Mouse (Mus musculus) hindbrain, postnatal 0 days (tissue): ENCODE data around the gene Zfpm1. TPM values are rescaled to one million over a fixed set of nuclear protein-coding genes. Genes with fewer than 3 reads are reported as not detected.

Source experiments
- ATAC-seq: fragments of 200-750 bp; cut with Nextera tagmentation; 2 replicates; pipeline ENCODE4 v1.8.0; 2017; ENCODE audit warnings: mild to moderate bottlenecking, moderate TSS enrichment, moderate library complexity
- DNase-seq: peaks from one replicate; pipeline ENCODE4 v3.0.0-alpha.2; 2015; ENCODE audit warnings: low spot score
- H3K27ac ChIP-seq: fragments of 300-500 bp; sonication (generic); 2 replicates; pipeline ENCODE4 v1.5.1; 2014; ENCODE audit warnings: mild to moderate bottlenecking
- H3K27me3 ChIP-seq: fragments of 300-500 bp; sonication (generic); 2 replicates; pipeline ENCODE4 v1.6.1; 2014; ENCODE audit warnings: low read length, mixed read lengths; ENCODE audit not compliant: insufficient read depth
- H3K36me3 ChIP-seq: fragments of 300-500 bp; sonication (generic); 2 replicates; pipeline ENCODE4 v1.6.1; 2014; ENCODE audit warnings: low read length, mixed read lengths; ENCODE audit not compliant: insufficient read depth
- H3K4me1 ChIP-seq: fragments of 300-500 bp; sonication (generic); 2 replicates; pipeline ENCODE4 v1.6.1; 2014; ENCODE audit warnings: antibody characterized with exemption, low read length, mixed read lengths; ENCODE audit not compliant: insufficient read depth
- H3K4me2 ChIP-seq: fragments of 300-500 bp; sonication (generic); 2 replicates; pipeline ENCODE4 v1.6.1; 2014; ENCODE audit warnings: low read depth, mild to moderate bottlenecking, low read length, moderate library complexity, mixed read lengths
- H3K4me3 ChIP-seq: fragments of 300-500 bp; sonication (generic); 2 replicates; pipeline ENCODE4 v1.5.1; 2014; ENCODE audit warnings: low read length
- H3K9ac ChIP-seq: fragments of 300-500 bp; sonication (generic); replicated peaks from 2 replicates; pipeline ENCODE4 v1.6.1; 2014; ENCODE audit warnings: mild to moderate bottlenecking, low read length, moderate library complexity, mixed read lengths
- H3K9me3 ChIP-seq: fragments of 300-500 bp; sonication (generic); 2 replicates; pipeline ENCODE4 v1.6.1; 2016; ENCODE audit warnings: low read length, mixed read lengths
- CTCF ChIP-seq: IDR thresholded peaks from 2 replicates; pipeline ENCODE4 v1.5.1; 2016; ENCODE audit warnings: antibody characterized with exemption, control low read depth, low read depth
- WGBS: fragments of 180-500 bp; shearing (Covaris S2); extraction: QIAGEN DNeasy Blood & Tissue Kit; methylation state at CpG from one replicate; pipeline ENCODE4 v1.1.7; 2014; 5-methylcytosine and 5-hydroxymethylcytosine counted together
- polyA plus RNA-seq: library from polyadenylated mRNA; unstranded; fragments of >200 nt; fragmentation: Nextera tagmentation; extraction: Ambion mirVana; gene quantifications from 2 replicates; pipeline ENCODE4 v1.2.1, GENCODE M21; 2015
- total RNA-seq: library from RNA; depleted of rRNA; stranded (reverse); fragments of >200 nt; gene quantifications from 2 replicates; pipeline ENCODE4 v1.2.3, GENCODE M21; 2014

Zfpm1 gene
- total and polyA plus RNA-seq, 2 experiments from 2014 or later = 1.5 to 28.0 TPM

DNA sequence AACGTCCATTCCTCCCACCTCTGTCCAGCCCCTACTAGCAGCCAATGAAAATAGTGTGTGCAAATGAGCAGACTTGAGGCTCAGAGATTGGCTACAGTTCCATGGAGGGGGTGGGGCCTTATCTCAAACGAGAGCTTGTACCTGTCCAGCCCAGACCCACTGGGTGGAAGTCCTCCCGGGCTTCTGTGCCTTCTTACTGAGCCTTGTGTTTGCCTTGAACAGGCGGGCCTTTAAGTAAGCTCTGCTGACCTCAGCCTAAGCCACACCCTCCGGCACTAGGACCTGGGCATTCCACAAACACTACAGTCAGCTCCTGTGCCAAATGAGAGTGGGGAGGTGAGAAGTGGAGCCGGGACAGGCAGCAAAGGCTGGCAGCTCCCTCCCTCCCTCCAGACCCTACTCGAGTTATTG lies 12.3 kb downstream of the Zfpm1 start:
- ATAC-seq (peak; percentile 28; the same call in 1 of the 2 replicates), DNase-seq (peak; percentile 44)
- Histone ChIP-seq H3K4me3 (no peak overlapping the region), H3K4me1 (0 out of 2 replicates have a peak, but pooled peaks cover 6% of the 10 kb centered on the region), H3K4me2 (no peak overlapping the region), H3K9me3 (no peaks in the 10 kb centered on the region), H3K9ac (no peak overlapping the region), H3K27me3 (no peaks in the 10 kb centered on the region), H3K27ac (no peak overlapping the region), H3K36me3 (no peaks in the 10 kb centered on the region)
- WGBS = 14% methylated on average over 7 of the region's 7 CpGs
- TF ChIP-seq CTCF = no peak

- 0 out of 2 replicates have a peak overlapping the region, but pooled peaks have one; percentile 58 for H3K27ac ChIP-seq
- 0 out of 2 replicates have a peak, but pooled peaks cover 6% of the 10 kb centered on the region for H3K4me1 ChIP-seq
- no peaks in the 10 kb centered on the region for H3K36me3 ChIP-seq
- H3K4me2 ChIP-seq = no peak overlapping the region
- no peaks in the 10 kb centered on the region for H3K9me3 ChIP-seq
- no peak overlapping the region for H3K4me3 ChIP-seq
- H3K27me3 ChIP-seq = no peaks in the 10 kb centered on the region
- DNase-seq (no peak), ATAC-seq (no peak)
- WGBS = 52% methylated on average over 9 of the region's 9 CpGs
- no peak for TF ChIP-seq CTCF
- H3K9ac ChIP-seq = no peak overlapping the region
Measured at GRCm38 (mm10) chr8:122295389-122295788, 13.4 kb downstream of the Zfpm1 start.

DNA sequence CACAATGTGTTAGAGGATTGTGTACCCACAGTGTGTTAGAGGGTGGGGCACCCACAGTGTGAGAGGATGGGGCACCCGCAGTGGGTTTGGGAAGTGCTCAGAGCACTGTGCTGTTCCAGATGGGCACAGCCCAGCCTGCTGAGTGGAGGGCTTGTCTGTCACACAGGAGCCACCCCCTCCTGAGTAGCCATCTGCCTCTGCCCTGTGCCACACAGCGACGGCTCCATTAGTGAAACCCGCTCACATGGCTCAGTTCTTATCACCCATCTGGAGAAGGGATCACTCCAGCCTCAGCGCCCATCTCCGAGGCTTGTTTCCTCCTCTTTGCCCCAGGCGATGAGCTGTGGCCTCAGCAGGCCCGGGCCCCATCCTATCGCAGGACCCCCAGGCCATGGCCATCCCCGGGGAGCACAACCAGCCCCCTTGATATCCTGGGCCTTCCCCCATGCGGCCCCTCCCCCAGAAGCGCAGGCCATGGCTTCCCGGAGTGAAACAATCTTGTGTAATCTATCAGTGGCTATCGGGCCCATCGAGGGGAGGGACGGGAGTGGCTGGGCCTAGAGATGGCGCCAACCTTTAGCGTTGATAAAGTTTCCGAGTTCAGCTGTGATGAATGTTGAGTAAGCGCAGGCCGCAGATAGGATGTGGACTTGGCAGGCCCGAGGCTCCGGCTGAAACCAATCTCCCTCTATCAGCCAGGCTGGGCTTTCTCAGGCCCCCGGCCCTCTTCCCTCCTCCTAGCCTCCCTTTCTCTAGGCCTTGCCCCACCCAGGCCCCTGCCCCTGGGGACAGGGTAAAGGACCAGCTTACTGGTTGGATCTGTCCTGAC lies 14.4 kb downstream of the Zfpm1 start:
- H3K4me1 ChIP-seq = 0 out of 2 replicates have a peak, but pooled peaks cover 6% of the 10 kb centered on the region
- no peak for TF ChIP-seq CTCF
- H3K9me3 ChIP-seq = no peaks in the 10 kb centered on the region
- DNase-seq (peak; percentile 74), ATAC-seq (peak; percentile 53)
- H3K9ac ChIP-seq = no peak overlapping the region
- H3K27ac ChIP-seq = peak overlapping the region; percentile 58
- no peaks in the 10 kb centered on the region for H3K36me3 ChIP-seq
- WGBS = 38% methylated on average over 24 of the region's 24 CpGs
- no peak overlapping the region for H3K4me2 ChIP-seq
- no peak overlapping the region for H3K4me3 ChIP-seq
- no peaks in the 10 kb centered on the region for H3K27me3 ChIP-seq

DNA sequence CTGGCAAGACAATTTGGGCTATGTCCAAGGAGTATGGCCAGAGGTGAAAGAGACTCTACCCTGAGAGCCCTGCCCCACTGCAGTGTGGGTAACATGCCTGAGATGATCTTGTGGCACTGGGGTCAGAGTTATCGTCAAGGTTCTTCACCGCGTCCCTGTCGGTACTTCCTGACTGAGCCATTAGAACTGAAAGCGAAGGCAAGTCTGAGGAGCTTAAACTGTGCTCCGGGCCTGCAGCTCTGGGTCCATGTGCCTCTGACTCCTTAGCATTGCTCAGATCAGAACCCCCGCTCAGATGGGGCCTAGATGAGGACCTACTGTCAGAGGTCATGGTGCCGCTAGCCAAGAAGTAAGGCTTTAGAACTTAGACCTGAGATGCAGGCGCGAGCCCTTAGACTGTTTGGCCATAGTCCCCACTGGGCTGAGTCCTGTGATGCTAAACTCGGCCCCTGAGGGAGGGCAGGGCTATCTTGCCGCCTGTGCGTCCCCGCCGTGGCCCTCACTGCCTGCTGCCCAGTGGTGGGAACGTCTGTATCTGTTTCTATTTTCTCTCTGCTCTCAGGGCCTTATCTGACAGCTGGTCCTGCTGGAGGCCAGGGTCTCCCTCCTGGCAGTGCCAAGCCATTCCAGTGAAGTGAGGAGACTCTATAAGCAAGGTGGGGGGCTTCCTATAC lies 17.8 kb downstream of the Zfpm1 start:
- 63% methylated on average over 16 of the region's 16 CpGs for WGBS
- Histone ChIP-seq H3K4me2 (no peak overlapping the region), H3K27ac (no peak overlapping the region), H3K36me3 (no peaks in the 10 kb centered on the region), H3K9ac (no peak overlapping the region), H3K27me3 (no peaks in the 10 kb centered on the region), H3K9me3 (no peaks in the 10 kb centered on the region), H3K4me3 (no peak overlapping the region), H3K4me1 (peaks cover 16% of the 10 kb centered on the region; the same call in 1 of the 2 replicates)
- DNase-seq (no peak), ATAC-seq (no peak)
- TF ChIP-seq CTCF = no peak

GRCm38 (mm10) chr8:122301081-122301480 lies 19.1 kb downstream of the Zfpm1 start:
- no peaks in the 10 kb centered on the region for H3K27me3 ChIP-seq
- H3K4me3 ChIP-seq = no peak overlapping the region
- no peaks in the 10 kb centered on the region for H3K9me3 ChIP-seq
- no peak overlapping the region for H3K9ac ChIP-seq
- H3K4me2 ChIP-seq = no peak overlapping the region
- no peak for ATAC-seq
- WGBS = 52% methylated on average over 13 of the region's 13 CpGs
- no peaks in the 10 kb centered on the region for H3K36me3 ChIP-seq
- peaks cover 16% of the 10 kb centered on the region; the same call in 1 of the 2 replicates for H3K4me1 ChIP-seq
- no peak for TF ChIP-seq CTCF
- no peak overlapping the region for H3K27ac ChIP-seq
- peak; percentile 37 for DNase-seq

DNA sequence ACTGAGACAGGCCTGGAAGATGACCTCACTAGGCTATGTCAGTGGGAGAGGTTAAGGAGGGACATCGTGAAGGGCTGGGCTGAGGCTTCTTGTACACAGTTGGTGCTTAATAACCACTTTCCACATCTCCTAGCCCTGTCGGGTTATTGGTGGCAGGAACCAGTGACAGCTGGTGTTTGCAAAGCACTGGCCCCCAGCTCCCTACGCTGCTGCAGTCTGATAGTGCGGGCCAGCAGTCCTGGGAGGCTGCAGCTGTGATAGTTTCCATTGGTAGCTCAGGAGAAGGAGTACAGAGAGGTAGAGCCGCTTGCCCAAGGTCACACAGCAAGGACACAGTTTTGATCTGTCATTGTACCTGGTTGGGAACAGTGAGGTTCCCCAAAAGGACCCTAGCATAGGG lies 19.9 kb downstream of the Zfpm1 start:
- H3K4me1 ChIP-seq = peaks cover 14% of the 10 kb centered on the region; the same call in 1 of the 2 replicates
- H3K4me3 ChIP-seq = no peak overlapping the region
- TF ChIP-seq CTCF = no peak
- no peak overlapping the region for H3K9ac ChIP-seq
- 64% methylated on average over 5 of the region's 5 CpGs for WGBS
- H3K9me3 ChIP-seq = no peaks in the 10 kb centered on the region
- no peak overlapping the region for H3K27ac ChIP-seq
- H3K36me3 ChIP-seq = no peaks in the 10 kb centered on the region
- H3K27me3 ChIP-seq = no peaks in the 10 kb centered on the region
- DNase-seq (no peak), ATAC-seq (no peak)
- H3K4me2 ChIP-seq = no peak overlapping the region
